Mouse (Mus musculus): ENCODE measurements at regions not wholly inside any gene's neighbourhood (a gene's known extent, or its start where the extent isn't known, plus 50 kb on each side); places are given as distances from the start of the nearest gene placed in this dataset.
A peak's percentile ranks its signal among the peaks of the same experiment; 100 is the strongest.

GRCm38 (mm10) chr3:70406571-70406970, 399.2 kb downstream of the Otol1 start:
- peak; percentile 50 for TF ChIP-seq CTCF (IDR thresholded peaks at IDR 0.05; ENCODE audit: low read depth)
- no peak for TF ChIP-seq EP300 (optimal IDR thresholded peaks at IDR 0.05)

Measured in stomach, postnatal 0 days (tissue).